Mouse (Mus musculus) CH12.LX (cell line): ENCODE results near the gene Arvcf. TPM values are rescaled to one million over a fixed set of nuclear protein-coding genes. Genes with fewer than 3 reads are reported as not detected.

Source experiments
- DNase-seq: peaks from one replicate; pipeline ENCODE4 v3.0.0-alpha.2; 2013; ENCODE audit errors: extremely low read depth
- H3K27ac ChIP-seq: 2 replicates; pipeline ENCODE4 v1.5.1; 2012; ENCODE audit warnings: low read depth, mild to moderate bottlenecking, control low read depth, moderate library complexity; ENCODE audit not compliant: insufficient read depth
- H3K27me3 ChIP-seq: replicated peaks from 2 replicates; pipeline ENCODE3; 2012; ENCODE audit warnings: inconsistent platforms
- H3K36me3 ChIP-seq, 2 experiments: replicated peaks in 1 of 2; 2 replicates each; pipeline versions ENCODE3 to v1.6.1; 2012; ENCODE audit warnings: inconsistent platforms in 1 of 2, low read length in 1 of 2, mild to moderate bottlenecking in 1 of 2, mixed read lengths in 1 of 2, moderate library complexity in 1 of 2; ENCODE audit not compliant: control insufficient read depth in 1 of 2, insufficient read depth in 1 of 2
- H3K4me1 ChIP-seq, 2 experiments: 2 replicates each; pipeline ENCODE4 v1.6.1; 2012; ENCODE audit warnings: inconsistent platforms in 1 of 2, moderate library complexity in 1 of 2; ENCODE audit not compliant: insufficient read depth in 2 of 2, control insufficient read depth in 1 of 2
- H3K4me2 ChIP-seq: 2 replicates; pipeline ENCODE4 v1.6.1; 2012; ENCODE audit warnings: low read depth, mild to moderate bottlenecking, control low read depth; ENCODE audit not compliant: poor library complexity, insufficient read depth, severe bottlenecking
- H3K4me3 ChIP-seq, 3 experiments: fragments of 150-350 bp in 1 of 3; sonication (generic) in 1 of 3; replicated peaks in 1 of 3; 2 replicates each; pipeline versions ENCODE3 to v1.5.1; 2011 to 2012; ENCODE audit warnings: low read depth in 2 of 3, low read length in 2 of 3, mild to moderate bottlenecking in 2 of 3, moderate library complexity in 2 of 3, control low read depth in 1 of 3, improper control_type of control experiment in 1 of 3, inconsistent platforms in 1 of 3, mixed read lengths in 1 of 3; ENCODE audit not compliant: poor library complexity in 1 of 3
- H3K79me2 ChIP-seq: replicated peaks from 2 replicates; pipeline ENCODE4 v1.6.1; 2012; ENCODE audit warnings: mild to moderate bottlenecking, moderate library complexity; ENCODE audit not compliant: control insufficient read depth, poor library complexity, insufficient read depth, severe bottlenecking; ENCODE audit errors: extremely low read depth
- H3K9ac ChIP-seq: 2 replicates; pipeline ENCODE4 v1.6.1; 2012; ENCODE audit warnings: low read depth, mild to moderate bottlenecking, control low read depth, moderate library complexity; ENCODE audit not compliant: insufficient read depth
- H3K9me3 ChIP-seq: replicated peaks from 2 replicates; pipeline ENCODE3; 2012; ENCODE audit warnings: low read length, inconsistent platforms, mixed read lengths
- BHLHE40 ChIP-seq: IDR thresholded peaks from 2 replicates; pipeline ENCODE4 v1.6.1; 2011; ENCODE audit warnings: mild to moderate bottlenecking, low read depth, low read length, improper control_type of control experiment
- CHD1 ChIP-seq: IDR thresholded peaks from 2 replicates; pipeline ENCODE4 v1.6.1; 2012; ENCODE audit warnings: low read depth, low read length, improper control_type of control experiment, inconsistent platforms
- CHD2 ChIP-seq: IDR thresholded peaks from 2 replicates; pipeline ENCODE4 v1.6.1; 2011; ENCODE audit warnings: low read length, improper control_type of control experiment
- CTCF ChIP-seq, 2 experiments: IDR thresholded peaks in 1 of 2; conservative IDR thresholded peaks in 1 of 2; 2 replicates each; pipeline ENCODE4 v1.5.1; 2011 to 2012; ENCODE audit warnings: low read depth in 2 of 2, low read length in 2 of 2, improper control_type of control experiment in 1 of 2, inconsistent platforms in 1 of 2, mild to moderate bottlenecking in 1 of 2, moderate library complexity in 1 of 2
- E2F4 ChIP-seq: IDR thresholded peaks from 2 replicates; pipeline ENCODE4 v1.6.1; 2011; ENCODE audit warnings: low read depth, low read length, improper control_type of control experiment; ENCODE audit not compliant: insufficient replicate concordance
- ELF1 ChIP-seq: IDR thresholded peaks from 2 replicates; pipeline ENCODE4 v1.6.1; 2014; ENCODE audit warnings: low read depth, mild to moderate bottlenecking, inconsistent platforms, low read length, improper control_type of control experiment
- EP300 ChIP-seq: IDR thresholded peaks from 2 replicates; pipeline ENCODE4 v1.6.1; 2011; ENCODE audit warnings: low read length, improper control_type of control experiment
- ETS1 ChIP-seq: conservative IDR thresholded peaks from 2 replicates; pipeline ENCODE4 v1.6.1; 2012; ENCODE audit warnings: low read depth, mild to moderate bottlenecking, inconsistent platforms, low read length, improper control_type of control experiment, moderate library complexity
- GABPA ChIP-seq: IDR thresholded peaks from 2 replicates; pipeline ENCODE4 v1.6.1; 2012; ENCODE audit warnings: low read depth, low read length, improper control_type of control experiment, inconsistent platforms; ENCODE audit not compliant: insufficient replicate concordance
- HCFC1 ChIP-seq: IDR thresholded peaks from 2 replicates; pipeline ENCODE4 v1.6.1; 2012; ENCODE audit warnings: low read depth, mild to moderate bottlenecking, inconsistent platforms, low read length, improper control_type of control experiment
- IRF4 ChIP-seq: IDR thresholded peaks from 2 replicates; pipeline ENCODE4 v1.6.1; 2014; ENCODE audit warnings: low read depth, mild to moderate bottlenecking, inconsistent platforms, low read length, improper control_type of control experiment
- JUN ChIP-seq: IDR thresholded peaks from 2 replicates; pipeline ENCODE4 v1.6.1; 2011; ENCODE audit warnings: low read depth, mild to moderate bottlenecking, low read length, improper control_type of control experiment, moderate library complexity; ENCODE audit not compliant: insufficient read depth
- JUND ChIP-seq: conservative IDR thresholded peaks from 2 replicates; pipeline ENCODE4 v1.6.1; 2011; ENCODE audit warnings: low read depth, low read length, improper control_type of control experiment
- KAT2A ChIP-seq: IDR thresholded peaks from 2 replicates; pipeline ENCODE4 v1.6.1; 2012; ENCODE audit warnings: low read length, improper control_type of control experiment, inconsistent platforms; ENCODE audit not compliant: insufficient replicate concordance
- MAFK ChIP-seq: IDR thresholded peaks from 2 replicates; pipeline ENCODE4 v1.6.1; 2011; ENCODE audit warnings: low read length, improper control_type of control experiment; ENCODE audit not compliant: insufficient replicate concordance
- MAX ChIP-seq: IDR thresholded peaks from 2 replicates; pipeline ENCODE4 v1.6.1; 2011; ENCODE audit warnings: low read length, improper control_type of control experiment
- MAZ ChIP-seq: IDR thresholded peaks from 2 replicates; pipeline ENCODE4 v1.6.1; 2012; ENCODE audit warnings: low read depth, mild to moderate bottlenecking, inconsistent platforms, low read length, improper control_type of control experiment, moderate library complexity
- MEF2A ChIP-seq: IDR thresholded peaks from 2 replicates; pipeline ENCODE4 v1.6.1; 2014; ENCODE audit warnings: low read depth, mild to moderate bottlenecking, inconsistent platforms, low read length, improper control_type of control experiment, borderline replicate concordance
- MXI1 ChIP-seq: IDR thresholded peaks from 2 replicates; pipeline ENCODE4 v1.6.1; 2011; ENCODE audit warnings: mild to moderate bottlenecking, low read depth, low read length, improper control_type of control experiment
- MYC ChIP-seq: IDR thresholded peaks from 2 replicates; pipeline ENCODE4 v1.6.1; 2011; ENCODE audit warnings: low read depth, mild to moderate bottlenecking, improper control_type of control experiment, low read length
- NELFE ChIP-seq: IDR thresholded peaks from 2 replicates; pipeline ENCODE4 v1.6.1; 2011; ENCODE audit warnings: low read depth, low read length, improper control_type of control experiment
- NRF1 ChIP-seq: IDR thresholded peaks from 2 replicates; pipeline ENCODE4 v1.6.1; 2014; ENCODE audit warnings: low read depth, mild to moderate bottlenecking, inconsistent platforms, low read length, improper control_type of control experiment, moderate library complexity
- PAX5 ChIP-seq: IDR thresholded peaks from 2 replicates; pipeline ENCODE4 v1.6.1; 2012; ENCODE audit warnings: low read length, inconsistent platforms, mixed read lengths
- POLR2A ChIP-seq: IDR thresholded peaks from 2 replicates; pipeline ENCODE4 v1.6.1; 2011; ENCODE audit warnings: low read depth, mild to moderate bottlenecking, improper control_type of control experiment, low read length
- POLR2AphosphoS2 ChIP-seq: IDR thresholded peaks from 2 replicates; pipeline ENCODE4 v1.6.1; 2011; ENCODE audit warnings: low read depth, low read length, improper control_type of control experiment
- RAD21 ChIP-seq: IDR thresholded peaks from 2 replicates; pipeline ENCODE4 v1.6.1; 2011; ENCODE audit warnings: low read depth, mild to moderate bottlenecking, low read length, improper control_type of control experiment, moderate library complexity
- RCOR1 ChIP-seq: conservative IDR thresholded peaks from 2 replicates; pipeline ENCODE4 v1.6.1; 2012; ENCODE audit warnings: low read depth, mild to moderate bottlenecking, inconsistent platforms, low read length, improper control_type of control experiment
- SIN3A ChIP-seq: IDR thresholded peaks from 2 replicates; pipeline ENCODE4 v1.6.1; 2012; ENCODE audit warnings: low read length, improper control_type of control experiment, inconsistent platforms
- SMC3 ChIP-seq: IDR thresholded peaks from 2 replicates; pipeline ENCODE4 v1.6.1; 2011; ENCODE audit warnings: low read depth, low read length, improper control_type of control experiment
- TBP ChIP-seq: conservative IDR thresholded peaks from 2 replicates; pipeline ENCODE4 v1.6.1; 2011; ENCODE audit warnings: low read depth, low read length, improper control_type of control experiment
- TCF12 ChIP-seq: IDR thresholded peaks from 2 replicates; pipeline ENCODE4 v1.6.1; 2014; ENCODE audit warnings: low read depth, mild to moderate bottlenecking, inconsistent platforms, low read length, improper control_type of control experiment
- UBTF ChIP-seq: IDR thresholded peaks from 2 replicates; pipeline ENCODE4 v1.6.1; 2012; ENCODE audit warnings: low read depth, mild to moderate bottlenecking, inconsistent platforms, low read length, improper control_type of control experiment, moderate library complexity
- USF1 ChIP-seq: IDR thresholded peaks from 2 replicates; pipeline ENCODE4 v1.6.1; 2014; ENCODE audit warnings: low read depth, mild to moderate bottlenecking, inconsistent platforms, low read length, improper control_type of control experiment
- USF2 ChIP-seq: conservative IDR thresholded peaks from 2 replicates; pipeline ENCODE4 v1.6.1; 2011; ENCODE audit warnings: low read depth, low read length, improper control_type of control experiment
- ZC3H11A ChIP-seq: IDR thresholded peaks from 2 replicates; pipeline ENCODE4 v1.6.1; 2012; ENCODE audit warnings: low read depth, mild to moderate bottlenecking, inconsistent platforms, low read length, improper control_type of control experiment
- ZKSCAN1 ChIP-seq: IDR thresholded peaks from 2 replicates; pipeline ENCODE4 v1.6.1; 2012; ENCODE audit warnings: low read depth, inconsistent platforms, low read length, improper control_type of control experiment, borderline replicate concordance
- ZMIZ1 ChIP-seq: IDR thresholded peaks from 2 replicates; pipeline ENCODE4 v1.6.1; 2012; ENCODE audit warnings: low read depth, mild to moderate bottlenecking, inconsistent platforms, low read length, improper control_type of control experiment
- ZNF384 ChIP-seq: IDR thresholded peaks from 2 replicates; pipeline ENCODE4 v1.6.1; 2012; ENCODE audit warnings: low read depth, low read length, improper control_type of control experiment, inconsistent platforms
- dilution Hi-C: fragments of 300-500 bp; cut with MboI; formaldehyde crosslinking; loops from 2 replicates; pipeline ENCODE4 v1.14.3; 2020; ENCODE audit warnings: low sequenced_read_pairs; ENCODE audit not compliant: extremely low pct_unique_long_range_greater_than_20kb, extremely low pct_ligation_motif_present
- in situ Hi-C: fragments of 300-500 bp; cut with MboI; formaldehyde crosslinking; loops from 3 replicates; pipeline ENCODE4 v1.14.3; 2019; ENCODE audit warnings: low sequenced_read_pairs, low pct_ligation_motif_present, low pct_unique_long_range_greater_than_20kb, mixed read lengths
- polyA plus RNA-seq: library from polyadenylated mRNA; unstranded; fragments of >175 nt; gene quantifications from 2 replicates; pipeline ENCODE4 v1.2.1, GENCODE M21; 2012; ENCODE audit warnings: low read depth; ENCODE audit not compliant: insufficient read length
- total RNA-seq, 2 experiments: library from RNA; depleted of rRNA; stranded (reverse); fragments of 300-350 nt in 1 of 2; fragments of >200 nt in 1 of 2; gene quantifications; 2 replicates each; pipeline ENCODE4 v1.2.3; 2012 to 2014

Arvcf gene
- total and polyA plus RNA-seq, 3 experiments: 1.1 to 7.5 (median 3.9) TPM

- H3K27me3 ChIP-seq: peaks cover 29% of the 10 kb centered on the region
- in situ Hi-C loops (no loop called here), dilution Hi-C loops (no loop called here)
- H3K9me3 ChIP-seq: no peaks in the 10 kb centered on the region
- H3K4me2 ChIP-seq: peak overlapping the region; percentile 70
- no peaks in the 10 kb centered on the region for H3K79me2 ChIP-seq
- peak; percentile 93 for TF ChIP-seq TCF12
- no peak for TF ChIP-seq E2F4
- 0 out of 2 replicates have a peak, but pooled peaks have one; percentile 15 for TF ChIP-seq MYC
- 0 out of 2 replicates have a peak, but pooled peaks have one; percentile 26 for TF ChIP-seq MEF2A
- no peak for TF ChIP-seq RCOR1
- TF ChIP-seq USF2: no peak
- TF ChIP-seq BHLHE40: no peak
- TF ChIP-seq ZMIZ1: peak; percentile 90
- TF ChIP-seq SMC3: no peak
- TF ChIP-seq ZC3H11A: no peak
- no peak for TF ChIP-seq ETS1
- peak; percentile 68; the same call in 1 of the 2 replicates for TF ChIP-seq UBTF
- peak; percentile 75 for TF ChIP-seq MXI1
- no peak for TF ChIP-seq EP300
- TF ChIP-seq CHD1: no peak
- TF ChIP-seq ZKSCAN1: no peak
- peak; percentile 28; the same call in 1 of the 2 replicates for TF ChIP-seq IRF4
- no peak for TF ChIP-seq USF1
- TF ChIP-seq CTCF (conservative IDR thresholded peaks at IDR 0.05 in 1 of 2, IDR thresholded peaks at IDR 0.05 in 1 of 2; ENCODE audit: low read depth in 2 of 2, low read length in 2 of 2): no peak
- TF ChIP-seq SIN3A: peak; percentile 85; the same call in 1 of the 2 replicates
- TF ChIP-seq RAD21: no peak
- peak; percentile 80 for TF ChIP-seq CHD2
- TF ChIP-seq JUN: no peak
- TF ChIP-seq POLR2A: peak; percentile 90
- TF ChIP-seq POLR2AphosphoS2: no peak
- no peak for TF ChIP-seq ZNF384
- 0 out of 2 replicates have a peak, but pooled peaks have one; percentile 21 for TF ChIP-seq KAT2A
- TF ChIP-seq GABPA: no peak
- TF ChIP-seq NELFE: peak; percentile 91
- peak; percentile 100 for TF ChIP-seq ELF1
- TF ChIP-seq MAFK: no peak
- peak; percentile 70 for TF ChIP-seq MAZ
- TF ChIP-seq NRF1: no peak
- TF ChIP-seq MAX: no peak
- TF ChIP-seq JUND: no peak
- no peak for TF ChIP-seq PAX5
- peak; percentile 80 for TF ChIP-seq TBP
- TF ChIP-seq HCFC1: peak; percentile 49
- H3K4me1 ChIP-seq: peaks cover 9 to 35% of the 10 kb centered on the region in 2 experiments
- no peaks in the 10 kb centered on the region for H3K36me3 ChIP-seq
- DNase-seq: peak; percentile 98
- no peak overlapping the region for H3K27ac ChIP-seq
- H3K9ac ChIP-seq: peak overlapping the region; percentile 63
- H3K4me3 ChIP-seq: peak overlapping the region; percentile 64 to 83 (median 70)
Measured at GRCm38 (mm10) chr16:18343778-18344177, 4.2 kb upstream of the Arvcf start.
